Mouse (Mus musculus): ENCODE measurements around the gene Prh1. TPM values are rescaled to one million over a fixed set of nuclear protein-coding genes. Genes with fewer than 3 reads are reported as not detected.
"Not testable (repeated sequence)": the region's sequence is repeated elsewhere in the genome, so short reads cannot be mapped to it uniquely, and the experiment has no call there.

Prh1 gene
- not detected in 2 replicates for polyA plus RNA-seq (2014; fragmentation: Nextera tagmentation; extraction: Ambion mirVana)

- not testable (repeated sequence) for DNase-seq (ENCODE audit: low spot score); H3K4me3 ChIP-seq (ENCODE audit: low read depth, low read length); H3K4me2 ChIP-seq (ENCODE audit: low read depth, low read length); H3K36me3 ChIP-seq (replicated peaks; ENCODE audit: control insufficient read depth, insufficient read depth, low read depth, low read length); H3K9me3 ChIP-seq (replicated peaks; ENCODE audit: control insufficient read depth, low read length); H3K27ac ChIP-seq (replicated peaks; ENCODE audit: low read depth, low read length); H3K27me3 ChIP-seq (ENCODE audit: control insufficient read depth, insufficient read depth, low read length); ATAC-seq (replicated peaks; ENCODE audit: insufficient number of reproducible peaks, low FRiP score, low TSS enrichment, low read depth); H3K4me1 ChIP-seq (ENCODE audit: control insufficient read depth, insufficient read depth, low read length); H3K9ac ChIP-seq (replicated peaks; ENCODE audit: low read length)
- 64% methylated on average over 1 of the region's 1 CpGs for WGBS
Measured at GRCm38 (mm10) chr6:132569509-132569908, at the start of gene Prh1. TSS of gene Prh1 (plus strand) at chr6:132569809.

- H3K27ac ChIP-seq (replicated peaks; ENCODE audit: low read depth, low read length); DNase-seq (ENCODE audit: low spot score); H3K27me3 ChIP-seq (ENCODE audit: control insufficient read depth, insufficient read depth, low read length); H3K4me2 ChIP-seq (ENCODE audit: low read depth, low read length); H3K4me3 ChIP-seq (ENCODE audit: low read depth, low read length); H3K9me3 ChIP-seq (replicated peaks; ENCODE audit: control insufficient read depth, low read length); H3K36me3 ChIP-seq (replicated peaks; ENCODE audit: control insufficient read depth, insufficient read depth, low read depth, low read length); ATAC-seq (replicated peaks; ENCODE audit: insufficient number of reproducible peaks, low FRiP score, low TSS enrichment, low read depth); H3K9ac ChIP-seq (replicated peaks; ENCODE audit: low read length); H3K4me1 ChIP-seq (ENCODE audit: control insufficient read depth, insufficient read depth, low read length): not testable (repeated sequence)
- WGBS: 86% methylated on average over 2 of the region's 2 CpGs
Measured at GRCm38 (mm10) chr6:132595613-132596012, 26.0 kb downstream of the Prh1 start, which contains the start of gene Prp2. TSS of gene Prp2 (plus strand) at chr6:132595913.

Other genes starting within 250 kb of the Prh1 start
- gene Gm8882, start 205.7 kb upstream of the Prh1 start, polyA plus RNA-seq (2014; fragmentation: Nextera tagmentation; extraction: Ambion mirVana): not detected in 2 replicates
- gene Prp2, start 26.1 kb downstream of the Prh1 start, polyA plus RNA-seq (2014; fragmentation: Nextera tagmentation; extraction: Ambion mirVana): not detected in 2 replicates
- not detected in 2 replicates for gene A630073D07Rik, start 81.7 kb downstream of the Prh1 start, polyA plus RNA-seq (2014; fragmentation: Nextera tagmentation; extraction: Ambion mirVana)
- gene Tas2r120, start 87.1 kb downstream of the Prh1 start, polyA plus RNA-seq (2014; fragmentation: Nextera tagmentation; extraction: Ambion mirVana): not detected in 2 replicates
- not detected in 2 replicates for gene Tas2r121, start 131.2 kb downstream of the Prh1 start, polyA plus RNA-seq (2014; fragmentation: Nextera tagmentation; extraction: Ambion mirVana)
- gene Tas2r122, start 142.1 kb downstream of the Prh1 start, polyA plus RNA-seq (2014; fragmentation: Nextera tagmentation; extraction: Ambion mirVana): not detected in 2 replicates
- gene Tas2r115, start 168.2 kb downstream of the Prh1 start, polyA plus RNA-seq (2014; fragmentation: Nextera tagmentation; extraction: Ambion mirVana): not detected in 2 replicates
- not detected in 2 replicates for gene Tas2r124, start 184.9 kb downstream of the Prh1 start, polyA plus RNA-seq (2014; fragmentation: Nextera tagmentation; extraction: Ambion mirVana)
- not detected in 2 replicates for gene Tas2r102, start 192.3 kb downstream of the Prh1 start, polyA plus RNA-seq (2014; fragmentation: Nextera tagmentation; extraction: Ambion mirVana)
- gene Tas2r136, start 208.4 kb downstream of the Prh1 start, polyA plus RNA-seq (2014; fragmentation: Nextera tagmentation; extraction: Ambion mirVana): not detected in 2 replicates
- not detected in 2 replicates for gene Tas2r117, start 233.0 kb downstream of the Prh1 start, polyA plus RNA-seq (2014; fragmentation: Nextera tagmentation; extraction: Ambion mirVana)